Mouse (Mus musculus) adrenal gland, adult (tissue): Measurements from ENCODE around the gene Bcl2.

ENCODE experiments used
- DNase-seq, 2 experiments: peaks; one replicate each; pipeline ENCODE4 v3.0.0; 2022 to 2023; ENCODE audit warnings: low spot score in 1 of 2; ENCODE audit not compliant: inconsistent age in 2 of 2

Gene Bcl2

DNA sequence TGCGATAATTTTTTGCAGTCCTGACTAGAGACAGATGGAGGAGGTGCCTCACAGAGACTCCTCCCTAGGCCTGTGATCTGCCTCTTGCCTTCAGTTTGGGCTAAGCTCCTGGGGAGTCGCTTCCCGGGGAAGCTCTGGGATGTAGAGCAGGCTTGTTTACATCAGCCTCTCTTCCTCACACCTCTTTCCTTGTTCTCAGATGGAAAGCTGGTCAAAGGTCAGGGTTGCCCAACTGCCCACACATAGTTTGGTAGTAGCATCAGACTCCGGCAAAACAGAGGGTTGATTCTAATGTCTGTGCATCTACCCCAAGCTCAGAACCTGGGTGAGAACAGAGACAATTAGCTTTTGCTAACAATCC, 84.6 kb downstream of the Bcl2 start:
- DNase-seq: peak in 1 of 2 experiments; percentile 53

DNA sequence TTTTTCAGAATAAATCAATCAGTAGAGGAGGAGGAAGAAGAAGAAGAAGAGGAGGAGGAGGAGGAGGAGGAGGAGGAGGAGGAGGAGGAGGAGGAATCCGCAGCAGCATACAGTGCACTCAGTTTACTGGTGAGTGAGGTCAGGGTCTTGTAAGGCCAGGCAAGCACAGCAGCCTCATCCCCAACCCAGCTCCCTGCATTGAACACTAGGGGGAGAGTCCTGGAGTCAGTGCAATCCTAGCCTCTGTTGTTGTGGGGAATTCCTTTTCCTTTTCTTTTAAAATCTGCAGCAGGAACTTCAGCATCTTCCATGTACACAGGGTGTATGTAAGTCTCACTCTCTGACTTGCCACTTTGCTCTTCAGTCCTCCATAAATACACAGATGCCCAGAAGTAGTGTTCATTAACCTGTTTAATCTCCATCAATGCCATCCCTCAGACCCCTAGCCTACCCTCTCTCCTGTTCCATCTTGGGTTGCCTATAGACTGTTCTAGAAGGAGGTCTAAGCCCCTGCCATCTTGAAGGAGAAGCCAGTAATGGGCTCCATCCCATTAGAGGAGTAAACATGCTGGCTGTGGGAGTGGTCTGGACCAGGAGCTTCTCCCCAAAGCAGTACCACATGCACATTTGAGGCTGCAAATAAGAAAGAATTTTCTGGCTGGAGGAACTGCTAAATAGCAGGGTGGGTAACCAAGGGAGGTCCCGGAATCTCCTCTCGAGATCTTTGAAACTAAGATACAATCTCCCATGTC, 85.2 kb downstream of the Bcl2 start:
- peak in 1 of 2 experiments; percentile 45 for DNase-seq

DNA sequence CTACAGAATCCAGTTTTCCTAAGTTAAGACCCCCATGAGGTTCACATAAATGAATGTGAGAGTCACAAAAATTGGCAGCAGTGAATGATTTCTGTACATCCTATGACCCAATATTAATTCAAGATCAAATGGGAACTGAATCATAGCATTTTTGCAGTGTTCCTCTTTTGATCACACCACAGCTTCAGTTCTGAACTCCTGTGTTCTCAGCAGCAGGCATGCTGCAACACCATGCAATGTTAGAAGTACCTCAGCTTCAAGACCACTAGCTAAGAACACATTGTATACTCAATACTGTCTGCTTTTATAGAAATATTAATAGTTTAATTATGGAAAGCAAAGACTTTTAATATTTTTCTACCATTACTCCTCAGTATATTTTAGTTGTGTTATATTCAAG, 85.8 kb downstream of the Bcl2 start:
- DNase-seq: no peak

DNA sequence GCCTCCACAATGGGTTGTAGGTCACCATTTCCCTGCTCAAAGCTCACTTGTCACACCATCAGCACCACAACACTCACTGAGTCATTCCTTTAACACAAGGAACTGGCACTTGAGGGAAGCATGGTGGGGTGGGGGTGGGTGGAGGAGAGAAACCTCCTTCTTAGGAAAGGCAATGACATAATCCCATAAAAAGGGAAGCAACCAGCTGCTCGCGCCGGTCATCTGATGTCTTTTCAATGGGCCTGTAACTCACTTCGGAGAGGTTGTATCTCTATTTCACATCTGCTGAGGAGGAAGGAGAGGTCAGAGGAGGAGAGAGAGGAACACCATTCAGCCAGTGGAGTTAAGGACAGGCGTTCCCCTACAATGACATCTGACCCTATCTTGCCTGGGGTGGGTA, 86.8 kb downstream of the Bcl2 start:
- no peak for DNase-seq

DNA sequence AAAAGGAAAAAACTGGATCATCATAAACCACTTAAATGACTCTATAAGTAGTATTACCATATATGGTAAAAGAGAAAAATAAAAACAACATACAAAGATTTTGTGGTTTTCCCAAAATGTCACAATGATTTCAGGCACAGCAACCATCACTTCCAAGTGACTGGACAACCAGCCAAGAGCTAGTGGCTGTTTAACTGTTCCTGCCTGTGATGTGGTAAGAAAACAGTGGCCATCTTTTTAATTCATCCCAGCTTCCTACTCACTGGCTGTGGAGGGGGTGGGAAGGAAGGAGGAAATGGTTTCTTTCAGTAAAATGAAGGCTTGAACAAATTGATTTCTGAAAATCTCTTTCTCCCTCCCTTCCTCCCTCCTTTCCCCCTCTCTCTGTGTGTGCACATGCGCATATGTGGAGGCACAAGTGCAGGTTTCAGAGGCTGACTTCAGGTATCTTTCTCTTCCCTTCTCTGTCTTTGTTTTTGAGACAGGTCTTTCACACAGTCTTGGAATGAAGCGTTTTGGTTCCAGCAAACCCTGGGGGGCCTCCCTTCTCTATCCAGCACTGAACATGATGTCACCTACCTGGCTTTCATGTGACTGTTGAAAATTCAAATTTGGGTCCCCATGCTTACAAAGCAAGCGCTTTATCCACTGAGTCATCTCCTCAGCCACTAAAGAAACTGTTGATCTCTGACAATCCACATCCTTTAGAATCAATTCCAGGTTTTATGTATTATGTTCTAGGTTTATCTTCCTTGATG, 93.7 kb downstream of the Bcl2 start:
- no peak for DNase-seq

DNA sequence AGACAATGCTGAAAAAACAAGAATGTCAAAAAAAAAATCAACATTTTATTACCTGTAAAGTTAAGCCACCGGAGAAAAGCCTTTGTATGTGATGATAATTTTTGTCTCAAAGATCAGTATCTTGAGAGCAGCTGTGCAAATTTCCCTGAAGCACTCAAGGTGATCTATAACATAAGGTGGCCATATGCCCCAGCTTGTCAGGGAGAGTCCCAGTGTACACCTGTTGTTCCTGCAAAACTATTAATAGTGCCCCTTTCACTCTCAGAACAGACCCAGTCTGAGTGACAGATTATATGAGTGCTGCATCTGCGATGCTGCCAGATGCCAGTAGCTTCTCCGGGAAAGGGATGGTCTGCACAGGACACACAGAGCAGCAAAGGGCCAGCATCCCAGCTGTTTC, 95.3 kb downstream of the Bcl2 start:
- DNase-seq: no peak

DNA sequence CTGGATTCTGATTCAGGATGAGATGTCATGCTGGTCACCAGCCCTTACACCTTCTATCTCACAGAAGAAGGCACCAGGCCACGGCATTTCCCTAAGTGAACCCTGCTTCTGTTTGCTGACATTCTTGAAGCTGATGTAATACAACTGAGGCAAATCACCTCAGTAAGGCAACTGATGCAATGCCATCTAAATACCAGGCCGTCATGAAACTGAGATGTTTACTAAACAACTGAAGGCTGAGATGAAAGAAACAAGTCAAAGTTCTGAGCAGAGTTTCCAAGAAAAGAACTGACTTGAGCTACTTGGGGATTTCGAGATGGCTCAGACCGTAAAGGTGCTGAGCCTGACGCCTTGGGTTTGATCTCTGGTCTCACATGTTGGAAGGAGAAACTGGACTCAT, 97.1 kb downstream of the Bcl2 start:
- DNase-seq: no peak

DNA sequence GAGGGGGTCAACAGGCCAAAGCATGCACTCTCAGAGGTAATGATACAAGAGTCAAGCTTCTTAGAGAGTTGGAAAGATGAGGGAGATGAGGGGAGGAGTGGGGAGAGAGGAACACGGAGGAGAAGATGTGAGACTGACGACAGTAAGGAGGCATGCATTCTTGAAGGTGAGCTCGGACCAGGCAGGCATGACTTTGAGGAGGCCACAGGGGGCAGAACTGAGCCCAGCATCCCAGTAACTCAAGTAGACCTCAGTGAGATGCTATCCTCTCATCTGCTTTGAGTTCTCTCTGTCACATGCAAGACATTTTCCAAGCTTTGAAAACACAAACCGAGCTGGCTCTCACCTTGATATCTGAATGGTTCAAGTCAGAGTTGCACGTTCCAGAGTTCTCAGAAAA, 100.7 kb downstream of the Bcl2 start:
- no peak for DNase-seq

DNA sequence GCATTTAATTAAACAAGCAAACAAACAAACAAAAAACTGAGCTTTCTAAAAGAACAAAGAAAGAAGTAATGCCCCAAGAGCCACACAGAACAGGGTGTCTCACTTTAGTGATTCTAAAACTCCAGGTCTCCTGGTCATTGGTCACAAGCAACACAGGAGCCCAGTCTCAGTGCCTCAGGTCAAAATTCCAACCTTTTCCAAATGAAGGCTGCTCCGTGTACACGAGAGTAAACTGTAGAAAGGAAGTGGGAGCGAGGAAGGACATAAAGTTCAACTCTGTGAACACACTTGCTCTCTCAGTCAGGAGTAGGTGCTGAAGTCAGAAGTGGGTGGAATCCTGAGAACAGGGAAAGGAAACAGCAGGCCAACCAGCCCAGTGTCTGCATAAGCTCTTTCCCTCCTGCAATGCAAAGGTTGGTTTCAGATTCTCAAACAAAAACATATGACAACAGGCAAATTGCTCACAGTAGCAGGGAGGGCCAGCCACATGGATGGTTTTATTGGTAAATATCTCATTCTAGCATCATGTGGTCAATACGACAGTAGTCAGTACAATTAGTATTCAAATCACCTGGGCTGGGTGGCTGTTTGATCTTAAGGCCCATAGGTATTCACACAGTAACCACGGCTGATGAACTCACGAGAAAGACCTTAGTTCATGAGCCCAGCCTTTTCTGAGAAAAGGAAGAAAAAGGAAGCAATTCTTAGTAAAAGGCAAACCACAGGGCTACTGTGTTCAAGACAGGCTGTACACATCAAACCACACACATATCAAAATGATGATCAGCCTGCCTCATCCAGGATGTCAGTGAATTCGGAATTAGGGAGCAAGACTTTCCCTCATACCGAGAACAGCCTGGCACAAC, 101.7 kb downstream of the Bcl2 start:
- DNase-seq: no peak

DNA sequence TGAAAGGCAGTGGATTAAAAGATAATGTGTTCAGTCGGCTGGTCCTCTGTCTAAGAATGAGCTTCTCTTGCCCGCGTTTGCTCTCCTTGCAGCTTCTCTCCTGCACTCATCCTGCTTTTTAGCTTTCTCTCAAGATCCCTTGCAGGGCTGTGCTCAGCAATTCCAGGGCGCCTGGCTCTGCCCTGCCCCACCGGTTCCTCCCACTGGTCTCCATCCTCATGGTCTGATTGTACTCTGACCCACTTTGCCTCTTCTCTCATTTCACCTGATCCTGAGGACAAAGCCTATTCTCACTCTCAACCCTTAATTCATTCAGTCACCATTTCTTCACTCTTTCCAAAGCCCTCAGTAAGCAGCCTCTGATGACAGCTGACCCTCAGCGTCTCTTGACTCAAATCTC, 102.8 kb downstream of the Bcl2 start:
- DNase-seq: no peak

DNA sequence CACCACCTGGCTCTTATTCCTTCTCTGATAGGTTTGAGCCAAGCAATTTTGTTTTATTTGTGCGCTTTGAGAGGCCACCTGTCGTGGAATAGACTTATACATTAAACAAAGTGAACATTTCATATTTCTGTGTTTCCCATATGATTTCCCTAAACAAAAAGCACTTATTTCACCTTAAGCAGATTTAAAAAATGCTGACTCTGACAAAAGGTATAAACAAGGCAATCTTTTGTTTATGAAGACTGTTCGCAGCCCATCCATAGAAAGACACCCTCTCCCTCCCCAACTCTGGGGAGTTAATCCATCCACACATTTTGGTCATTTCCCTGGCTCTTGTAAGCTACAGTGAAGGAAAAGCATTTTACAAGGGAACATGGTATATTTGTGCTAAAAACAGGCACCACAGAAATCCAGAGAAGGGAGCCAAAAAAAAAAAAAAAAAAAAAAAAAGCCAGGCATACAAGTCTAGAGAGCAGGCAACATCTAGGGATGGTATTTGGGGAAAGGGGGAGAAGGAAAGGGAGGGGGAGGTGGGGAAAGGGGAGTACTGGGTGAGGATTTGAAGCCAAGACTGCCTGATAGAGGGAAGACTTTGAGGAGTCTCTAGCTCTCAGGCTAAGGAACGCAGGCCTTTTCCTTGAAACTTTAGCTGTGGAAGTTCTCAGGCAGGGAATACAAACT, 105.8 kb downstream of the Bcl2 start:
- no peak for DNase-seq

DNA sequence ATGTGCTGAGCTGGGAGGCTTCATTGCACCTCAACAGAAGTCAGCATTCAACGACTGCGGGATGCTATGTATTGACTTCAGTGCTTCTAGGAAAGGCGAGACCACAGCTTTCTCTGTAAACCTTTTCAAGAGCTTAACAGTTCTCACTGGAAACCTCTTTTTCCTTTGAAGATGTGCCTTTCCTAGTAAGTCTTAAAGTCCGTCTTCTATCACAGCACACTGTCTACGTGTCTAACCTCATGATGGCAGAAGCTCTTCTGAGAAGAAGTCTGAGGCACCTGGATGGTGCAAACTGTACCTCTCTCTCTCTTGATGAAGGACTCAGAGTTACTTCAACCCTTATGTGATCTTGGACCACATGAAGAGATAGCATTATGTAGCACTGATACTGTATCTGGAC, 107.1 kb downstream of the Bcl2 start:
- no peak for DNase-seq

DNA sequence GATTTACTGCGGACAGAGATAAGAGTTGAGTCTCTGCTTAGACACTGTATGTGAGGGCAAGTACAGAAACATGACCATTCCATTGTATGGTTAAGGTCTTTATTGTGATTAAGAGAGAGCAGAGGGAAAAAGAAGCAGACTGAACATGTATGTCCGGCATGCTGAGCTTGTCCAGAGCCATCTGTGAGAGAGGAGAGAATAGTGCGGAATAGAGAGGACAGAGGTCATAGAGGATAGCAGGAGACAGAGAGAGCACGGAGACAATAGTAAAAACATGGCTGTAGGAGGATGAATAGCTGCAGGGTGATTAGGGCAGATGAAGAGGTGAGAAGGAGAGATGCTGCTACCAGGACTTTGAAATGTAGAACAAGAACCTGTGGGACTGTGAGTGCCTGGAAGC, 110.7 kb downstream of the Bcl2 start:
- no peak for DNase-seq

DNA sequence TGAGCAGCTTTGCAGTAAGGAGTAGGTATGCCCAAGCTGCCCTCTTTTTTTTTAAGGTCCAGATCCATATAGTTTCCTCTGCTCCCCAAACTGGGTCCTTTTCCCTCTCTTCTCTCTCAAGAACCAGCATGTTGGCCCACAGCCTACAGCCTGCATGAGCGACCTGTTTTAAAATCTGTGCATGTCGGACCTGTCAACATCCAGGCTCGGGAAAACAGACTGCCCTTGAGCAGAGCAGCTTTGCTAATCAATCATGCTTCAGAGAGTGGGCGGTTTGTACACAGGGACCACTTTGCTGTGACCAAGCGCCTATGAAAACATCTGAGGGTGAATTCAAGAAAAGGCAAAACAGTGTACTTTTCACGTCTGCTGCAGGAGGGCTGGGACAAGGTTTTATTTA, 111.1 kb downstream of the Bcl2 start:
- DNase-seq: peak; percentile 41 to 81

DNA sequence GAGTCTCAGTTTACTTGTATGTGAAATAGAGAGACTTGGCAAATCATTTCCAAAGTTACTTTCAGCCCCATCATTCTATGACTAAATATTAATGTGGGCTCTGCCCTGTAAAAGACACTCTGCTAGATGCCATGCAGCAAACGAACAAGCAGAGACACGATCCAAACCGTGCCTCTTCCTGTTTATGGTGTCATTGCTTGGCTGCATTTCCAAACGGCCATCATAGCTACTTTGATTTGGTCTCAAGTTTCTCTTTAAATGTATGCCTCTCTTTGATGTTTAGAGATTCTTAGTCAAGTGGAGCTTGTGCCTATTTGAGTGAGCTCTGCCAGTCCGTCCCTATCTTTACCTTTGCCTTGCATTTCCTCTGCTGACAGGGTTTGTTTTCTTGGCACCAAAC, 111.5 kb downstream of the Bcl2 start:
- DNase-seq: no peak

DNA sequence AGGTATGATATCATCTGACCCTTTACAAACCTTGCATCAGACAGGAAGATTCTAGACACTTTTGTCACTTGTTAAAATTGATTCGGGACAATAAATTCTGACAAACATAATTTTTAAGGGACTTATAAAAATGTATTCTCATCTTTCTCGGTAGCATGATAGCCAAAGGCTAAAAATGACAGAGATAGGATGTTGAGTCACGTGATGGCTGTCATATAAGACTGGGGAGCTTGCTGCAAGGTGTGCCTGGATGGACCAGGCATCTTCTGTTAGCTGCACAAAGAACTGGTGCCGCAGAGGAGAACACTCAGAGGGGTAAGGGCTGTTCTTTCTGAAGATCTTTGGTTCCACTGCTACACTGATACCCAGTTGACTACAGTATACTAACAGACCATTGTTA, 112.8 kb downstream of the Bcl2 start:
- no peak for DNase-seq

DNA sequence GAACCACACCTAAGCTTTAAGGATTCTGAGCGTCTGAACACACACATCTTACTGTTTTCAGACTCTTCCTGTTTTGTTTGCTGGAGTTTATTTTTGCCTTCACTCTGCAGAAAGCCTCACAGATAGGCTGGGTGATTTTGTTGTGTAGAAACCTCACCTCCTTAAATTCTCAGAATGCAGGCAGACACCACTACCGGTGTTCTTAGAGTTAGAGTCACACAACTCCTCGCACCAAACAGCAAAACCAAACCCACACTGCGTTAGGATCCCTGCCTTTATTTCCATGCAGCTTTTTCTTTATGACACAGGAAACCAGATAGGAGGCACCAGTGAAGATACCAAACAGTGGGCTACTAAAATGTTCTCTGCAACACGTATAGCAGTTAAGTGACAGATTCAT, 113.2 kb downstream of the Bcl2 start:
- no peak for DNase-seq

DNA sequence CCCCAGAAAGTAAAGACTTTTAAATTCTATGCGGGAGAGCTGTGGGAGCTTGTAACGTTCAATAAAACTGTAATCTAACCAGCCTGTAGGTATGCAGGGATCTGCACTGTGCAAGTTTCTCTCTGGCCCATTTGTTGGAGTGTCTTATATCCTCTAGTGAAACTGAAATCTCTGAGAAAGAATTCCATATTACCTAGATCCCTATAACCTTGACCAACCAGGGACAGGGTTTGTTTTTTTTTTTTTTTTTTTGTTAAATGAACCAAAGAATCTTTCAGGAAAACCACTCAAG, 115.8 kb downstream of the Bcl2 start:
- DNase-seq: no peak

DNA sequence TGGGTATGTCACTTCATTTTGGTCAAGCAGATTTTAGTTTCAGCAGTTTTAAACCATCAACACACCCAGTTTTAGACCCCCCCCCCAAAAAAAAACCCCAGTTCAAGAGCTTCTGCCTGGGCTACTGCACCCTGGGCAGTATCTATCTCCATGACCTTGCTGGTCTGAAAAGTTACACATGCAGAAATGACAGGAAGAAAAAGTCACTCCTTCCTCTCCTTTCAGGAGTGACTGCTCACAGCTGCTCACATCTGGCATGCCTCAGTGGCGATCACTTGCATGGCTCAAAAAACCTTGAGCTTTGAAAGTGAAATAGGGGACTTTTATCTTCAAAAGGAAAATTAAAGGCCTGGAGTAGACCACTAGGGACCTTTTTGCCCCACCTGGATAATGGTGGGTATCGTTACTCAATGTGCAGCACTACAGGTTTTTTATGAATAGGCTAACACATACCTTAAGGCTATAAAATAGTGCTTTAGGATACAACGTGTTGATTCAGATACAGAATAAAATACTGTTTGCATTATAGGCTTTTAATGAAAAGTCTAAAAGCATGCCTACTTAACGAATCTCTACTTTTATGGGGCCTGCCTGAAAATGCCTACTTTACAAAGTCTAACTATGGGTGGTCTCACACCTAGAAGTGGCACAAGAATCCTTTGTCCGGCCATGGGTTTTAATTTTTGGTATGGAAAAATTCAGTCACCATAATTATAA, 116.3 kb downstream of the Bcl2 start:
- DNase-seq: no peak

DNA sequence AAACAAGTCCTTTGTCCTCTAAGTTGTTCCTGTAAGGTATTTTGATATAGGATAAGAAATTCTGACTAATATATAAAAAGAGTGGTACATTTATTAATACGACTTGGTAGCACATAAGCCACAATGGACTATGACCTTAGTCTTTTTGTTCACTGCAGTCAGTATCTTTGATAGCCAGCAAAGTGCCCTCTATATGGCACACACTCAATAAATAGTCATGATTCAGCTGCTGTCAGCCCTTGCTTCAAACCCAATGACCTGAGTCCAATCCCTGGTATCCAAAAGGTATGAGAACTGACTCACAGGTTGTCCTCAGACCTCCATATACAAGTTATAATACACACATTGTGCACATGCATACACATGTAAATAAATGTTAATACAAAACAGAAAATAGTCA, 117.7 kb downstream of the Bcl2 start:
- DNase-seq: no peak
